Mouse (Mus musculus) stomach, postnatal 0 days (tissue): Measurements from ENCODE around the gene L3mbtl3.

Source experiments
- CTCF ChIP-seq: IDR thresholded peaks from 2 replicates; pipeline ENCODE4 v1.5.1; 2016; ENCODE audit warnings: antibody characterized with exemption, low read depth, mild to moderate bottlenecking, moderate library complexity
- EP300 ChIP-seq: optimal IDR thresholded peaks from 2 replicates; pipeline ENCODE3; 2016; ENCODE audit warnings: antibody characterized with exemption

- TF ChIP-seq EP300, result no peak
- TF ChIP-seq CTCF, result no peak
Measured at GRCm38 (mm10) chr10:26239090-26239489, 136.7 kb downstream of the L3mbtl3 start.
